Mouse (Mus musculus): ENCODE data around the gene Olfr1076.
A peak's percentile ranks its signal among the peaks of the same experiment; 100 is the strongest.
"Not testable (repeated sequence)": the region's sequence is repeated elsewhere in the genome, so short reads cannot be mapped to it uniquely, and the experiment has no call there.

Gene Olfr1076

DNA sequence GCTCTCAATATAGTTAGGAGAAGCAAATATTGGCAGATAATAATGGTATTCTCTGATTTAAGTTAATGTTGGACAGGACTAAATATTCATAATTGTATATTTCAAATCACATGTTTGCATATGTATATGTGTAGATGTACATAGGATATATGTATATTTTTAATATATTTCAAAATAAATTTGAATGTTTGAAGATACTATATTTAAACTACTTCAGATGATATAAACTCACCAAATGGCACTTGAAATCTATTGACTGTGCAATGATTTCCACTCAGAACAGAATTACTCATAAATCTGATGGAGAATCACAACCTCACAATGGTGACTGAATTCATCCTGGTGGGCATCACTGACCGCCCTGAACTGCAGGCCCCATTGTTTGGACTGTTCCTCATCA lies at the start of gene Olfr1076:
Gene Olfr1076, plus strand, starts transcription at position 301 of the 400 bp plus-strand sequence.
- DNase-seq (ENCODE audit: low spot score) = no peak

DNA sequence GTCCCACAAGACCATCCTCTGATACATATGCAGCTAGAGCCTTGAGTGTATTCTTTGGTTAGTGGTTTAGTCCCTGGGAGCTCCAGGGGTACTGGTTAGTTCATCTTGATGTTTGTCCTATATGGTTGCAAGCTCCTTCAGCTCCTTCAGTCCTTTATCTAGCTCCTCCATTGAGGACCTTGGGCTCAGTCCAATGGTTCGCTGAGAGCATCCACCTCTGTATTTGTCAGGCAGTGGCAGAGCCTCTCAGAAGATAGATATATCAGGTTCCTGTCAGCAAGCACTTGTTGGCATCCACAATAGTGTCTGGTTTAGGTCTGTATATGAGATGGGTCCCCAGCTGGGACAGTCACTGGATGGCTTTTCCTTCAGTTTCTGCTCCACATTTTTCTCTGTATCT lies 47.8 kb upstream of the Olfr1076 start:
- DNase-seq (ENCODE audit: low spot score) = no peak

DNA sequence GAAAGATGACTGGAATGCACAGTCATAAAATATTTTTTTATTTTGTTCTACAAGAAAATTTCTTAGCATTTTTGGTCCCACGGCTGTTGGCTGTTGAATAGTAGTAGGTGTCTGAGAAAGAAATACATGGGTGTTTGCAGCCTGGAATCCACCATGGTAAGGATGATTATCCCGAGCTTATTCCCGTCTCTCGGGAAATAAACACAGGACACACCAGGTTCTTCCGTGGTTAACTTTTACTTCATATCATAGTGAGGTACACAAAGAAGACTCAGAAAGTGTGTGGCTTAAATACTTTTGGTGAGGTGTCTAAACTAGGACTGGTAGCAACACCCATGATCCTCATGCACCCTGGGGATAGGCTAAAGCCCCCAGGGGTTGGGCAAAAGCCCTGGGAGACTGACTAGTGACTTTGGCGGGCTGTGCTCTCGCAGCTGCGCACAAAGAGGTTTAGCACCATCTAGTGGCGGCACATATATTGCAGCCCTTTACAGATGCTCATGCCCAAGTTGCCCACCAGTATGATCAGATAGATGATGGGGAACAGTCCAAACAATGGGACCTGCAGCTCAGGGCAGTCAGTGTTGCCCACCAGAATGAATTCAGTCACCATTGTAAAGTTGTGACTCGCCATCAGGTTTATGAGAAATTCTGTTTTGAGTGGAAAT lies 43.7 kb upstream of the Olfr1076 start:
- DNase-seq (ENCODE audit: low spot score) = peak; percentile 23

DNA sequence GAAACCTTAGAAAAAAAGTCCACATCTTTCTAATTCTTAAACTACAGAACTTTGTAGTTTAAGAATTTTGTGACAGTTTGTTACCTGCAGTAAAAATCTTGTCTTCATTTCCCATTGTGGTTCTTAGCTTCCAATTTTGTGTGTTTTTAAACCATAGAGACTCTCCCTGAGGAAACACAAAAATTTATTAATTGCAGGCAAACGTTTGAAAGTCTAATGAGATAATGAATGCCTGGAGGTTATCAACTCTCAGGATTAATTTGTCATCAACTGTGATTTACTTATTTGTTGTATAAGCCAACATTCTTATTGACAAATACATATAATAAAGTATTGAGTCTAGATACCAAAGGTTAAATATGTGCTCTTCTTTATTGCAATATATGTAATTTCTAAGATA lies 21.0 kb upstream of the Olfr1076 start, which contains the start of gene Olfr228:
Gene Olfr228, minus strand, starts transcription at position 101 of the 400 bp plus-strand sequence.
- no peak for DNase-seq (ENCODE audit: low spot score)

DNA sequence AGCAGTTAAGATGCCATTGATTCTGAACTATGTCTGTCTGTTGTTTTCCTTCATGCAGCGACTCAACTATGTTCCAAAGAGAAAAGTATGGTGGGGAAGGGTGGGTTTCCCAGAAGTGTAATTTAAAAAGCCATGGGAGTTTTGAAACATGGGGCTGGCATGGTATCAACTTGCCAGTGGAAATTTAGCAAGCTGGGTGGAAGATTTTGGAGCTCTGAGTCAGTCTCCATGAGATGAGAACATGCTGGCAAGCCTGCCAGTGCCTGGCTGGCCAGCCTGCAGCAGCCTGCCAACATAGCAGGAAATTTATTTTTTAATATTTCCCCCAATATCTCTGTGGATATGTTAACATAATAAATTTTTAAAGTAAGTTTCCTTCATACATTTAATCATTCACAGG lies 22.7 kb downstream of the Olfr1076 start:
- DNase-seq (ENCODE audit: low spot score) = no peak

DNA sequence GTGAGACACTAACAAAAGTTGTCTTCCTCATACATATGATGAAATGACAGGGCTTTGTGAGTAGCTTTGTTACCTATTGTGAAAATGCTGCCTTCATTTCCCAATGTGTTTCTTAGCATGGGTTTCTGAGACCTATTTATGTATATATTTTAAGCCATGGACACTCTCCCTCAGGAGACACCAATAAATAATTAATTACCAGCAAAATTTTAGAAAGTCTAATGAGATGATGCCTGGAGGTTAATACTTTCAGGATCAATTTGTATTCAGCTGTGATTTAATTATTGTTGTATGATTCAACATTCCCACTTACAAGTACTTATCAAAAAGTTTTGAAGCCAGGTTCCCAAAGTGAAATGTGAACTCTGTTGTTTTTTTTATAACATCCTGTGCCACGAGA lies 34.1 kb downstream of the Olfr1076 start, which contains the start of gene Olfr1079:
Gene Olfr1079, minus strand, starts transcription at position 101 of the 400 bp plus-strand sequence.
- no peak for DNase-seq (ENCODE audit: low spot score)

DNA sequence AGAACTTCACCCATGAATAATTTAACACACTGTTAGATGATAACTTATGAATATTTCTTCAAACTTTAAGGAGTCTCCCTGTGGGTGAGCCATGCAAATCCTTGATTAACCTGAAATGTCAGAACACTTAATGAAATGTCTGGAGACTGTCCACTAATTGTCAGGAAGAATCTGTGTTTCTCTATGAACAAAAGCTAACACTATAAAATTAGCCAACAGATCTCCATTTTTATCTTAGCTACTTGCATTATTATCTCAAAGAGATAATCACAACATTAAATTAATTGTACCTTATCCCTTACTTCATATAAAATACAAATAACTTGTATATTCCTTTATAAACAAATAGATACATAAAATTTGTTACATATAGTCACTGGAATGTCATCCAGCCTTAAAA lies 49.9 kb downstream of the Olfr1076 start, which contains the start of gene Olfr1080:
Gene Olfr1080, minus strand, starts transcription at position 101 of the 400 bp plus-strand sequence.
- DNase-seq (ENCODE audit: low spot score) = not testable (repeated sequence)
